In the genomic region with DNA sequence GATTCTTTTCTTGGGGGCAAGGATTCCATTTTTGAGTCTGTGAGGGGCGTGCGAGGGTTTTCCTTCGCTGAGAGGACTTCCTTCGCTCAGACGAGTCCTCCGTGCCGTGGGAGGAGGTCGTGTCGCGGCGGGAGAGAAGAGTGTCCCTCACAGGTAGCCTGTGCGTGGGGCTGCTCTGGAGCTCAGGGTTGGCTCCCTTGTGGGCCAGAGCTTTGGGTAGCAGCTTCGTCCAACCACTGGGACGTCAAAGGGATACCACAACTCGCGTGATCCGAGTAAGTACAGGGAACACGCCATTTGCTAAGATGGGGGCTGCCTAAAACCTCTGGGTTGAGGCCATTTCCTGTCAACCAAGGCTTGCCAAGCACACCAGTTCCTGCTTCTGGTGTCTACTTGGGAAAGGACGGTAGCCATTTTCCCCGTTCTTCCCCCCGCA, we compare ENCODE assay signal across 8 mouse cellular contexts. TPM values are rescaled to one million over a fixed set of nuclear protein-coding genes. Genes with fewer than 3 reads are reported as not detected.
DNase-seq lines count a peak whose midpoint lies in the region; ATAC-seq and TF ChIP-seq lines count a peak whose summit lies in the region.

No protein-coding gene starts in this region.

- TF ChIP-seq EP300 in heart, adult 2 months (IDR thresholded peaks at IDR 0.05; ENCODE audit: insufficient read depth, low read depth, low read length), result no peak

- H3K27me3 ChIP-seq in heart, adult 2 months (ENCODE audit: control insufficient read depth, insufficient read depth, low read length), result peaks cover 1% of the 10 kb centered on the region; the same call in 1 of the 2 replicates
- peaks cover 29% of the 10 kb centered on the region for H3K27me3 ChIP-seq in forebrain, embryonic 14.5 days (replicated peaks; ENCODE audit: control insufficient read depth, insufficient read depth, low read length)
- H3K27me3 ChIP-seq in liver, embryonic 16.5 days (ENCODE audit: control insufficient read depth, insufficient read depth, low read depth, low read length), result peaks cover 14% of the 10 kb centered on the region

- H3K27ac ChIP-seq in heart, adult 2 months, result peak overlapping the region; percentile 93
- peak overlapping the region; percentile 91 for H3K27ac ChIP-seq in forebrain, embryonic 14.5 days (ENCODE audit: low read depth, low read length)
- H3K27ac ChIP-seq in liver, embryonic 16.5 days (ENCODE audit: low read length), result peak overlapping the region; percentile 81

- WGBS in heart, adult 2 months, result 46% methylated on average over 21 of the region's 21 CpGs
- WGBS in forebrain, embryonic 14.5 days, result 51% methylated on average over 21 of the region's 21 CpGs
- 52% methylated on average over 21 of the region's 21 CpGs for WGBS in liver, embryonic 16.5 days (ENCODE audit: insufficient replicate concordance)

- H3K9ac ChIP-seq in heart, adult 2 months (ENCODE audit: low read depth, low read length), result peak overlapping the region; percentile 88
- peak overlapping the region; percentile 76 for H3K9ac ChIP-seq in forebrain, embryonic 14.5 days (ENCODE audit: low read length)
- H3K9ac ChIP-seq in liver, embryonic 16.5 days (ENCODE audit: low read depth, low read length), result peak overlapping the region; percentile 75

- H3K9me3 ChIP-seq in forebrain, embryonic 14.5 days (replicated peaks; ENCODE audit: control insufficient read depth, low read length), result no peaks in the 10 kb centered on the region; the same call in 1 of the 2 replicates
- H3K9me3 ChIP-seq in liver, embryonic 16.5 days (replicated peaks; ENCODE audit: control insufficient read depth, low read length), result no peaks in the 10 kb centered on the region; the same call in 1 of the 2 replicates

- no peaks in the 10 kb centered on the region for H3K36me3 ChIP-seq in heart, adult 2 months (ENCODE audit: control insufficient read depth, insufficient read depth, low read length)
- H3K36me3 ChIP-seq in forebrain, embryonic 14.5 days (ENCODE audit: control insufficient read depth, insufficient read depth, low read length), result no peaks in the 10 kb centered on the region
- no peaks in the 10 kb centered on the region for H3K36me3 ChIP-seq in liver, embryonic 16.5 days (ENCODE audit: control insufficient read depth, insufficient read depth)

- no peaks in the 10 kb centered on the region for H3K79me2 ChIP-seq in heart, adult 2 months (replicated peaks; ENCODE audit: control insufficient read depth, insufficient read depth, low read length)

- peak overlapping the region; percentile 63 for H3K4me2 ChIP-seq in forebrain, embryonic 14.5 days (ENCODE audit: low read length)
- peak overlapping the region; percentile 73 for H3K4me2 ChIP-seq in liver, embryonic 16.5 days (ENCODE audit: low read depth, low read length)

- peaks cover 2% of the 10 kb centered on the region for H3K4me1 ChIP-seq in heart, adult 2 months (ENCODE audit: control insufficient read depth, insufficient read depth, low read length)
- H3K4me1 ChIP-seq in forebrain, embryonic 14.5 days (ENCODE audit: control insufficient read depth, insufficient read depth, low read length), result no peaks in the 10 kb centered on the region
- H3K4me1 ChIP-seq in liver, embryonic 16.5 days (ENCODE audit: control insufficient read depth, low read depth, low read length), result peaks cover 5% of the 10 kb centered on the region

- peak; percentile 58 for ATAC-seq in CD4-positive, CD25-positive, alpha-beta regulatory T cell, adult 4 months
- ATAC-seq in forebrain, embryonic 14.5 days, result no peak; the same call in 1 of the 2 replicates
- ATAC-seq in liver, embryonic 16.5 days (ENCODE audit: low read depth), result 0 out of 2 replicates have a peak, but pooled peaks have one; percentile 3

- no peak for TF ChIP-seq CTCF in heart, adult 2 months (IDR thresholded peaks at IDR 0.05)

- TF ChIP-seq POLR2A in heart, adult 2 months (IDR thresholded peaks at IDR 0.05; ENCODE audit: insufficient read depth, low read depth, low read length), result no peak

- DNase-seq in heart, adult 2 months, result no peak
- DNase-seq in heart, postnatal 25 days (ENCODE audit: low spot score), result no peak
- DNase-seq in forebrain, embryonic 14.5 days (ENCODE audit: low spot score), result no peak
- DNase-seq in frontal cortex, postnatal 36 days (ENCODE audit: low spot score in 2 of 2), result no peak
- no peak for DNase-seq in cerebellum, postnatal 14 days
- DNase-seq in c-Kit-positive CD71-positive TER-119-positive erythroid progenitor cells, embryonic 14.5 days (ENCODE audit: low spot score), result no peak

- peak overlapping the region; percentile 94 for H3K4me3 ChIP-seq in heart, adult 2 months
- peak overlapping the region; percentile 80 for H3K4me3 ChIP-seq in forebrain, embryonic 14.5 days (ENCODE audit: low read depth, low read length)
- peak overlapping the region; percentile 84 for H3K4me3 ChIP-seq in liver, embryonic 16.5 days (ENCODE audit: low read depth, low read length)

- intact Hi-C loops in heart, adult 2 months (cut with DNase I), result loop anchor here (1.0 to 5.0 kb wide), 3 partner anchors 21 to 368 kb away; a partner anchor contains a TSS
- intact Hi-C loops in heart, postnatal 25 days (cut with DNase I), result loop anchor here (2.0 kb wide), 1 partner anchor 63 kb away; a partner anchor contains a TSS

RNA-seq across cellular contexts. Expression of a gene that starts 0.4 kb away (rescaled TPM):
- 1 to 10 TPM; 5.7 to 7.5 TPM for total RNA-seq in heart, adult 2 months (2021)
- 1.4 and 1.9 TPM in 2 replicates for polyA plus RNA-seq in heart, adult 2 months (2012; rRNA removed)
- total RNA-seq in heart, postnatal 25 days (2021), result 1 to 10 TPM; 7.5 to 7.9 TPM
- 10 to 100 TPM; 13.0 to 15.9 TPM for polyA plus RNA-seq in CD4-positive, CD25-positive, alpha-beta regulatory T cell, adult 4 months (2017; shearing (Covaris generic))
- polyA plus RNA-seq in forebrain, embryonic 14.5 days (2014; fragmentation: Nextera tagmentation; extraction: Ambion mirVana), result 9.8 and 11.2 TPM in 2 replicates
- 3.9 and 4.0 TPM in 2 replicates for polyA plus RNA-seq in liver, embryonic 16.5 days (2015; fragmentation: Nextera tagmentation; extraction: Ambion mirVana)
